Mouse (Mus musculus) frontal cortex, postnatal 36 days (tissue): ENCODE results near the gene Inpp5f.
"Not testable (repeated sequence)": the region's sequence is repeated elsewhere in the genome, so short reads cannot be mapped to it uniquely, and the experiment has no call there.

Source experiments
- DNase-seq, 2 experiments: peaks; one replicate each; pipeline ENCODE4 v3.0.0; 2022; ENCODE audit warnings: low spot score in 2 of 2

Gene Inpp5f

DNA sequence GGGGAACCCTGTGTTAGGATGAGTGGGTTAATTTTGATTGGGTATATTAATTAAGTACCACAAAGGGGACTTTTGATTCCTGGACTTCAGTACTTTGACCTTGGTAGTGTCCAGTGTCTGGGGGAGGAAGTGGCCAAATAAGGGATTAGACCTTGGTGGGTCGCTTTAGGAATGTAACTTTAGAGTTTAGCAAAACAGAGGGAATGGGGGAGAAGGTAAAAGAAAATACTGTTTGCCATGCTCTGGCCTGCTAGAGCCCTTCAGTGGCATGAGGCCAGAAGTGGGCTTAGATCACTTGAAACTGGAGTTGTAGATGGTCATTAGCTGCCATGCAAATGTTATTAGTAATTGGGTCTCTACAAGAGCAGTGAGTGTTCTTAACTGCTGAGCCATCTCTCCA lies 45.8 kb downstream of the Inpp5f start:
- no peak for DNase-seq

DNA sequence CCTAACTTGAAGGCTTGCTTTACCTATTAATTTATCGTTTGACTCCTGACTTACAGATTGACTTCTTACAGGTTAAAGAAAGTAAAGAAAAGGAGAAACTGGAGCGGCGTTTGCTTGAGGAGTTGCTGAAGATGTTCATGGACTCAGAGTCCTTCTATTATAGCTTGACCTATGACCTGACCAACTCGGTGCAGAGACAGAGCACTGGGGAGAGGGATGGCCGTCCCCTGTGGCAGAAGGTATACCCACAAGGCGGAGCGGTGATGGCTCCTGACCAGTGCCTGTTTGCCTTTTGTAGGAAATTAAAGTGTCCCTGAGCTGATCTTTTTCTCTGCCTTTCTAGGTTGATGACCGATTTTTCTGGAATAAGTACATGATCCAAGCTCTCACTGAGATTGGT lies 52.8 kb downstream of the Inpp5f start:
- no peak for DNase-seq

DNA sequence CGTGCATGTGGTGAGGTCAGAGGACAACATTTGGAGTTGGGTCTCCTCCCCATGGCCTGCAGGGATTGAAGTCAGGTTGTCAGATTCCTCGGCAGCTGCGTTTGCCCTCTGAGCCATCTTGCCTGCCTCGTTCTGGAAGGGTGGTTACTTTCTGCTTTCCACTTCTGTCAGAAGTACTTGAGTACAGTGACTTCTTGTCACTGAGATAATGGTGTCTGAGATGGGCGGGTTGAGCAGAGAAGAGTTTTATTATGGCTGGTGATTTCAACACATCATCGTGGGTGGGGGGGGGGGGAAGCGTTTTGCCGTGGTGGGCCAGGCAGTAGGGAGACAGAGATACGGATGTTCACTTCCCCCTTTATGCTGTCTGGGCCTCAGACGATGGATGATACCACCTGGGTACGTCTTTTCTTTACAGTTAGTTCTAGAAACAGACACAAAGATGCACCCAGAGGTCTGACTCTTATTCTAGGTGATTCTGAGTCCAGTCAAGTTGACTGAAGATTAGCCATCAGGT lies 53.8 kb downstream of the Inpp5f start:
- DNase-seq: no peak

DNA sequence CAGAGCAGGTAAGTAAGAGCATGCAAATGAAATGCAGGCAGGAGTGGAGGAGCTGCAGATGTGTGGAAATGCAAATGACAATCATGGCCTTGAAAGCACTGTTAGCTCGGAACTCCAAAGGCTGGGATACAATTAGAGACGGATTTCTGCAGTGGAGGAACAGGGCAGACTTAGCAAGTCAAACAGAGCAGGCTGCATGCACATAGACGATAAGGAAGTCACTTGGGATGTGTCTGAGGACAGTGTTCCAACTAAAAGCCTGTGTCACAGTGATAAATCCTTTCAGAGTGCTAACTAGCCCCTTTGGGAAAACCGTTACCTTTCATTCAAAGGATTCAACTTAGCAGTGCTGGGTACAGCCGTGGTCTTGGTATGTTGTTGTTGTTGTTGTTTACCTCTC lies 56.7 kb downstream of the Inpp5f start:
- DNase-seq: no peak

DNA sequence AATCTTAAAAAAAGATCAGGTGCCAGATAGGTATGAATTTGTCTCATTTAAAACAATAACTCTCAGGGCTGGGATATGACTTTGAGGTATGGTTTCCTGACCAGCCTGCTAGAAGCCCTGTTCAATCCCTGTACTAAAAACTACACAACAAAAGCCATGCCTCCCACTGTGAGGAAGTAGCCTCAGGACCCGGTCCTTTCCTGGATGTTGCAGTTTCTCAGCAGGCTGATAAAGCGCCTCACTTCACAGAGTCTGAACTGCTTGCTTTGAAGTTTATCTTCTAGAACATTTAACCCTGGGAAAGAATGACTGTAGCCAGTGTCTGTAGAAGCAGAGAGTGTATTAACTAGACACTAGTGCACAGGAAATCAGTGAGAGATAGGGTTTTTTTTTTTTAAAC lies 57.7 kb downstream of the Inpp5f start:
- no peak for DNase-seq

DNA sequence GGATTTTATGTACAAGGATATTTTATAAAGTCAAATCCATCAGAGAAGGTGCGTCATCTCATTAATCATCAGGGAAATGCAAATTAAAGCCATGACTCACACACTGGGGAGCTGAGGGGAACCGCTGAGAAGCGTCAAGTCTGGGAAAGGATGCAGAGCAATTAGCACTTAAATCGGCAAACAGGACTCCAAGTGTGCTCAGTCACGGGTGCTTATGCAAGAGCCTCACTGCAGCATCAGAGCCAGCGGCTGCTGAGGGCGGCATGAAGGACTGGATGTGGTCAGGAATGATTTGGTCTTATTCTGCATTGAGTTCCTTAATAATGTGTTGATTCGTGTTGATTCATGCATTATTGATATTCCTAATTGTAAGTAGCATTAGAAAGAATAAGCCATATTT lies 60.8 kb downstream of the Inpp5f start:
- peak; percentile 55 to 76 for DNase-seq

DNA sequence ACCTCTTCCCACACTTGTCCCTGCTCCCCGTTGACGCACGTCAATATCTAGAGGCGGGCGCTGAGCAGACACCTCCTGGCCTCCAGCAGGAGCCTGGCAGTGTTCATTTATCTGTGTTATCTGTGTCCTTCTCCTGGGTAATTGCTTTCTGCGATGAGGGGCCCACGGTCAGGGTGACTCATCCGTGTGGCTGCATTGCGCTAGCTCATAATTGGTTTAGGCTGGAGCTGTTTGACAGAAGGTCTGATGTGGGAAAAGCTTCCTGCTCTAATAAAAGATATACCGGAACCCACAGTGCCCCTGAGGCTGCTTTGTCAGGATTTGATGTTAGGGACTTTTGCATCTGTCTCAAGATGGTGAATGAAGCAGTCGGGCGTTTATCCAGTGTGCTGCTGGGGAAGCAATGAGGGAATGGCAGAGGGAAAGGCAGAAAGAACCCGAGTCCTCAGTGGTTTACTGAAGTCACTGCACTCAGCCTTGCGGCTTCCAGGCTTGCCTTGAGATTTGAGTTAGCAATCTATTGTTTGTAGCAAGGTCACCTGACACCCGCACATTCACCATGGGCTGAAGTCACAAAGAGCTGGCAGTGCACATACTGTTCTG lies 61.4 kb downstream of the Inpp5f start:
- DNase-seq: peak in 1 of 2 experiments; percentile 46

DNA sequence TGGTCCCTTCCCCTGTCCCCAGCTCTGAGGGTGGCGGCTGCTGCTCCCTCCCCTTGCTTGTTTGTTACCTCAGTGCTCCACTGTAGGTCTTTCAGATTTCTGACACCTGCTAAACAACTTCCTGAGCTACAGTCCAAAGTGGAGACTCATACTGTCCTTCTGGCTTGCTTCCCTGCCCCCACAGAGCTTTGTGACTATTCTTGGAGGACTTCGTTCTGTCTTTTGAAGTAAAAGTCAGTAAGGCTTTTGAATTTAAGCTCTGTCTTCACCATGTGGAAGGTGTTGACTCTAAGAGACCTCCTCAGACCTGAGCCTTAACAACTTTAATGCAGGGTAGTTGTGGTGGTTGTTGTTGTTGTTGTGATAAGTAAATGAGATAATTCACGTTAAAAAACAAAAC lies 67.4 kb downstream of the Inpp5f start:
- DNase-seq: no peak

DNA sequence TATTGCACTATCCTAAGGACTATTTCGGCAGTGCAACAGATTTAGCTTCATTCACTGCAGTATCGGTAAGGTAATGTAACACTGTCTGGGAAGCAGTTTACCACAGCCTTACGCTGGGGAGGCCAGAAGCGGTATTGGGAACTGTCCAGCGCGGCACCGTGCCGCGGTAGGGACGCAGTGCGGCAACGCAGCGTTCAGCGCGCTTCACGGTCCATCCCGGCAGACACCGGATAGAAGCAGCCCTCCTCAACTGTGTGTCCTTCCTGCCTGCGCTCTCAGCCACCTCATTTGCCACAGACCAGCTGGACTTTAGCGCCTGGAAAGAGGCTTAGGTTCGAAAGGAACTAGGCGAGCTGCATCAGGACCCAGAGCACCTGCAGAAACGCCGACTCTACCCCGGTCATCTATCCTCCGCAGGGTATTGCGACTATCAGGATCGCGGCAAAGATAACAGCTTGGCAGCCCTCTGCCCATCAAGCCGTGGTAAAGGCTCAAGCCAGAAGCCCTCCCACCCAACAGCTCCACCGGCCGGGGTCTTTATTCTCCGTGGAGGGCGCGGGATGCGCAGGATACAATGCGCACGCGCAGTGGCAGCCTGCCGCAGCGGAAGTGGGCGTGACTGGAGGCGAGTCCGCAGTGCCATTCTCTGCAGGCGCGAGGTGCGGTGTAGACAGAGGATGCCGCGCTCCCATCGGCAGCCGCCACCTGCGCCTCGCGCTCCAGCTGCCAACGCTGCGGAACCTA lies 76.9 kb downstream of the Inpp5f start:
- peak; percentile 81 to 85 for DNase-seq

DNA sequence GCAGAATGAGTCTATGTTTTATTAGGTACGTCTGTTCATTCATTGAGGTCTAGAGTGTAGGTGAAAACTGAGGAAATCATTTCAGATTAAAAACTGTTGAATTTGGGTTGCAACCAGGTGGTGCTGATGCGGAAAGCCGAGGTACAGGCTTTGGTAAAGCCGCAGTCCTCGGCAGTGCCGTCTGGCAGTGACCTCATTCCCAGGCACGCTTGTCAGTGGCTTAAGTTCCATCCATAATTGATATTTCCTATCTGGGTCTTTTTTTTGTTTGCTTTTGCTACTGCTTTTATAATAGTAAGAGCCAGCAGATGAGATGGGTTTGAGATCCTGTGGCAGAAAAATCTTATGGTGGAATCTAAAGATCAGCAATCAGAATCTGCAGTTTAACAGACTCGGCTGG lies 78.2 kb downstream of the Inpp5f start:
- no peak for DNase-seq

DNA sequence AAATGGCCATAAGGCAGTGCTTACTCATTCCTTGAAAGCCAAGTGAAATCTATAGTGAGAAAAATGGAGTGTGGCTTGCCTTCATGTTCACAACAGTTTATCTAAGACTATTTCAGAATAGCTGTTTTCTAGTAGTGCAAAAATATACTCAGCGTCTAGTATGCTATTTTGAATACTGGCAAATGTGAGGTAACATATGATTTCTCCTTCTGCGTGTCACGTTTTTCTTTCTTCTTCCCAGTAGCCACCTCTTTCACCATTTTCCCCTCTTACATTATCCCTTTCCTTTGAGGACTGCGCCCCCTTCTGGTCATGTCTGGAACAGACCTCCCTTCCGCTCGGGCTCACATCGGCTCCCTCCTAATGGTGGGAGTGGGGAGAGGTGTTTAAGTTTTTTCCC lies 78.9 kb downstream of the Inpp5f start:
- peak; percentile 95 to 96 for DNase-seq

DNA sequence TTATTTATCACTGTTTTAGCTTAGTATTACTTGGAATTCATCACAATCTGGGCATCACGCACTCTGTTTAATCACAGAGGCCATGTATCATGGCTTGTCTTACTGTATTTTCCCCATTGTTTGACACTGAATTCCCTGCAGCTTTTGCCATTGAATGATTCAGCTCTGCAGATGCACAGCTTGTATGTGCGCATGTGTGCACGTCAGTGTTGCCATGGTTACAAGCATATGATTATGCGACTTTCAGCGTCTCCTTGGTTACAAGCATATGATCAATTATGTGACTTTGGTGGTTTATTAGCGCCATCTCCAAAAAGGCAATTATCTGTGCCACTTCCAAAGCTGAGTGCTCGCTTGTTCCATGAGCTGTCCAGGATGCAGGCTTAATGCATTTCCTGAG lies 79.7 kb downstream of the Inpp5f start:
- peak; percentile 72 to 92 for DNase-seq

DNA sequence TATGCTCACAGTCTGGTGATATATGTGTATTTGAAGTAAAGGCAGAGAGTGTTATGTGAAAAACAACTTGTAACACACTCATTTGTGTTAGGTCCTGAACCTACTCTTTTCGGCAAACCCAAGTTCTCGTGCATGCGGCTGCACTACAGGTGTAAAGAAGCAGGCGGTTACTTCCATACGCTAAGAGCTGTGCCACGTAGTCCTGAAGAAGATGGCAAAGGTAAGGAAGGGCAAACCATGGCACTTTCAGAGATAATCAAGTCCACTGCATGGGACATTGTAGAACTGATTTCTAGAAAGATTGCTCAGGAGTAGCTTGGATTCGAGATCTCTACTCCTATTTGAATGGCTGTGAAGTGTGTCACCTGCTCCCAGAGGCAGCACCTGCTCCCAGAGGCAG lies 81.0 kb downstream of the Inpp5f start:
- DNase-seq: no peak

DNA sequence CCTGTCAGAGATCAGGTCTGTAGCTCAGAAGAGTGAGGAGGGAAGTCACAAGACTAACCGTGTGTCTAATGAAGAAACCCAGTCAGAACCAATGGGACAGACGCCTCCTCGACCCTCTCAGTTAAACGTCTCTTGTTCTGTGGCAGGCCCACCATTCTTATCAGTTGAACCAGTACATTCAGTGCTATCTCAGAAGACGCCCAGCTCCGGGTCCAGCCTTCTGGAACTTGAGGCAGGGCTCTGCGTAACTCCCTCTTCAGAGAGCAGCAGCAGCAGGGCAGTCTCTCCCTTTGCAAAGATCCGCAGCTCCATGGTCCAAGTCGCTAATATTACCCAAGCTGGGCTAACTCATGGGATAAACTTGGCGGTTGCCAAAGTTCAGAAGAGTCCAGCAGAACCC lies 83.7 kb downstream of the Inpp5f start:
- DNase-seq: no peak

DNA sequence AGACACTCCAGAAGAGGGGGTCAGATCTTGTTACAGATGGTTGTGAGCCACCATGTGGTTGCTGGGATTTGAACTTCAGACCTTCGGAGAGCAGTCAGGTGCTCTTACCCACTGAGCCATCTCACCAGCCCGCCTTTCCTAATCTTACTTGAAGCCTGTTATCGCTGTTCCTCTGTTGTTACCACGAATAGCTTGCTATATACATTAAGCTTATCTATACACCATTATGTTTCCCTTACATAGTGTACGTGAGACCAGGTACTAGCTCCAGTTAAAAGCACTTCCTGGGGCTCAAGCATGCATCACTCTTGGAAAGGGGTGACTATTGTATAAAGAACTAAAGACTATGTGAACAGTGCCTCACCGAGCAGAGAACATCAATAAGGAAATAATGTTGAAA lies 88.8 kb downstream of the Inpp5f start:
- DNase-seq: not testable (repeated sequence)

DNA sequence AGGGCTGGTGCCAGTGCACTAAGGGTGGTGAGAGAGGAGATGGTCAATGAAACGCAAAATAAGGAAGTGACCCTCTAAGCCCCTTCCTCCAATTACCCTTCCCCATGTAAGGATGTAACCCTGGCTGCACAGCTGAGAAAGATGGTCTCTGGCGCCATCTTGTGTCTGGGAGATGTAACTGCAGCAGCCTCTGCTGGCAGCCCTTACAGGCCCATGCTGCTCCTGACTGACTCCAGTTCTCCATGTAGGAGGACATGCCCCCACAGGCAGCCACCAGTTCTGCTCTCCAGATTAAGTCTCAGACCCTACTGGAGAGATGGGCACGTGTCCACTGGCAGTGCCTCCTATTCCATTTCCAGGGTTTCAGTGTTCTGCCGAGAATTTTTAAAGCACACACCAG lies 94.6 kb downstream of the Inpp5f start:
- DNase-seq: peak; percentile 65 to 84

DNA sequence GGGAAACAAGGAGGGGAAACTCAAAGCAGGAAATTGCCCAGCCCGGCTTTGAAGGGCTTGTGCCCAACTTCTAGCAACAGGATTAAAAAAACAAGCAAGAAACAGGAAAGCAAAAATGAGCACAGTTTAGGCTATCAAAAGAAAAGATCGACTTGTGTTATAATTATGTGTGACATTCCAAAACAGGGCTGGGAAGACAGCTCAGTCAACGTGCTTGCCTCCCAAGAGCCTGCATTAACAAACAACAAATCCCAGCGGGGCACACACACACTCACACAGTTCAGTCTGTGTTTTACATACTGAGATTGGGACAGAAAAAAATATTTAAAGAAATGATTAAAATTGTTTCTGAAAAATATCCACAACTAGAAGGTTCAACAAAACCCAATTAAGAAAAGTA lies 106.9 kb downstream of the Inpp5f start:
- no peak for DNase-seq

DNA sequence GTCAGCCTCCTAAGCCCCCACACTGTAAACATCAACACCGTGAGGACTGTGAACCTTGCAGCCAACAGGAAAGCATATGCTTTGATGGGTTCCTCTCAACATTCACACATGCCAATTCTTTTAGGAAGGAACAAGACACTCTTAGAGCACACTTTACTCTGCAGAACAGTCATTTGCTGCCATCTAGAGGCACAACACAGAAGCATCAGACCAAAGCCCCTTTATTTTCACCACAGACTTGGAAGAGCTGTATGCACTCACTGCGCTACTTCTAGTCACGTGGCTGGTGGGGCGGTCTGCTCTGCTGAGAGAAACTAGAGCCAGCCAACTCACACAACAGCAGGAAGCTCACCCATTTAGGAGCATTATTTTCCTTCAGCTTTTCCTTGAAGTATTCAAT lies 113.6 kb downstream of the Inpp5f start:
- peak; percentile 65 to 84 for DNase-seq

DNA sequence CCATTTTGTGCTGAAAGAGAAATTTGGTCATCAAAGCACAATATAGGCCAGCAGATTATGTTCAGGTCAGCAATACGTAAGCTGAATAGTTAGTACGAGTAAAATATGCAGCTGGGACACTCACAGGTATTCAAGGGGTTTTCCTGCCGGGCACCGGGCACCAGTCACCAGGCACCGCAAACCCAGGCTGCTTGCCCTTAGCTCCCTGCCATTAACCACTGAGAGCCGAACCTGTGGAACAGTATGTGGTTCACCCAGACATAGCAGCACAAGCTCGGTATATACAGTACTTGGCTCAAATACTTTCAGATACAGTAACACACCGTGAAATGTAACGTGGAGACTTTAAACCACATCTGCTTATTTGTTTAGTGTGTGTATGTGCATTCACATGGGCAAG lies 114.1 kb downstream of the Inpp5f start:
- DNase-seq: no peak

DNA sequence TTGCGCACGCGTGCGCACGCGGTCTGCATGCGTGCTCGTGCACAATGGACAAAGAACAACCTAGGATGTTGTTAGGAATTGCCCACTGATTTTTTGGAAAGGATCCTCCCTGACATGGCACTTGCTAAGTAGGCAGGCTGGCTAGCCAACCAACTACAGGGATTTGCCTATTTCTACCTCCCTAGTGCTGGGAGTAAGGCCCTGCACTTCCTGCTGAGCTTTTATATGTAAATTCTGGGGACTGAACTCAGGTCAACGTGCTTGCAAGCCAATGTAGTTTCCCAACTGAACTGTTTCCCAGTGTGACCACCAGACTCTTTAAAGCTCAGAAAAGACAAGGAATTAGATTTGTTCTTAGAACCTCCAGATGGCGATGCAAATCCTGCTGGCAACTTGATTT lies 115.9 kb downstream of the Inpp5f start:
- no peak for DNase-seq

DNA sequence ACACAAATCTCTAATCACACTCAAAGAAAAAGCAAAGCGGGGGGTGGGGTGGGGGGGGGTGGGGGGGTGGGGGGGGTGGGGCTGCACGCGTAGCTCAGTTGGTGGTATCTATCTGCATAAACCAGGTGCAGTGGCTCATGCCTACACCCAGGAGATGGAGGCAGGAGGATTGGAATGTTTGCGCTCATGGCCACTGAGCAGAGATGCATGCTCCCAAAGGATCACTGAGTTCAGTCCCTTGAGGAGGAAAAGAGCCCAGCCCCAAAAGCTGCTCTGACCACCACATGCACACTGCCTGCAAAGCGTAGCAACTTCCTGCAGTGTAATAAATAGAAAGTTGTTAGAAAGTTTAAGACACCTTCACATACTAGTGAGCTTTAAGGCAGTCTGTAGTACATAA lies 116.6 kb downstream of the Inpp5f start:
- no peak for DNase-seq

DNA sequence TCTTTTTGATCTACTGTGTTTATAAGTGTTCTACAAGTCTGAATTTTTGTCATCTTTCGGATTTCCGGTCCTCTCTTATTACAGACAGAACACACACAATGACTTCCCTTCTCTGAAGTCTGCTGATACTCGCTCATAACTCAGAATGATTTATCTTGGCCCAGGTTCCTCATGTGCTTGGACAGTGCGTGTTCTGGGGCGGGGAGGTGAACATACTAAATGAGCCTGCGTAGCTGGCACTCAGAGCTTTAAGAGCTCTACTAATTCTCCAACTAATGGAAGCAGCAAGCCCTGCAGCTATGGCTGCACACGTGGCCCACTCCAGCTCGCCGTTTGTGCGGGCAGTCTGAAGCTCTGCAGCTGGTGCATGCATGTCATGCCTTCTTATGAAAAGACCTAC lies 117.6 kb downstream of the Inpp5f start:
- no peak for DNase-seq

DNA sequence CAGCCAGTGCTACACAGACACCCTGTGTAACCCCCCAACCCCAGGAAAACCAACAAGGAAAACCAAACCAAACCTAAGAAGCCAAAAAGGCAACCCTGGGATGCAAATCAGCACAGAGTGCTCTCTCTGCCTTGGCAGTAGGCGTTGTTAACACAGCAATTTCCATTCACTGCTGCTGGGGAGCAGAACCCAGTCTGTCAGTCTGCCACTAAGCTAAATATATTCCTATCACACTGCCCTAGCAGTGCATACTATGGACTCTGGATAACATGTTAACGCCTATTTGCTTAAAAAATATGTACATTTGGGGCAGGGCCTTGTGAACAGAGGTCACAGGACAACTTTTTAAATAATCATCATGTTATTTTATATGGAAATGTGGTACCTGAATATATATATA lies 120.5 kb downstream of the Inpp5f start:
- no peak for DNase-seq

DNA sequence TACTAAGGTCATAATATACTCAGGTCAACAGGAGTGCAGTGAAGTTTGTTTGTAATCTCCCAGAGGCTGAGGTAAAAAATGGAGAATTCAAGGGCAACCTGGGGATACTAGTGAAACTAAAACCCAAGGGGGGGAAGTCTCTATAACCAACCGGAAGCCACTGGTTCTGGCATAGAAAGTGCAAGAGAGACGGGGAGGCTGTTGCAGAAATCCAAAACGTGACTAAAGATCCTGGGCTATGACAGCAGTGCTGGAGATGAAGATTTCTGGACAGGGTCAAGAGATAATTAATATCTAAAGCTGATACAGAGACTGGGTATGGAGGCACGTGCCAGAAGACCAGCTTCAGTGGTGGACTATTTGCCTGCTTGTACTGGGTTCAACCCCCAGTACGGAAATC lies 126.9 kb downstream of the Inpp5f start:
- no peak for DNase-seq
